Mouse (Mus musculus) urinary bladder, postnatal 4 days (tissue): ENCODE data around the gene Nav3.
A peak's percentile ranks its signal among the peaks of the same experiment; 100 is the strongest.

Source experiments
- DNase-seq, 2 experiments: peaks; one replicate each; pipeline ENCODE4 v3.0.0; 2021 to 2022; ENCODE audit warnings: low spot score in 2 of 2

Nav3 gene

DNA sequence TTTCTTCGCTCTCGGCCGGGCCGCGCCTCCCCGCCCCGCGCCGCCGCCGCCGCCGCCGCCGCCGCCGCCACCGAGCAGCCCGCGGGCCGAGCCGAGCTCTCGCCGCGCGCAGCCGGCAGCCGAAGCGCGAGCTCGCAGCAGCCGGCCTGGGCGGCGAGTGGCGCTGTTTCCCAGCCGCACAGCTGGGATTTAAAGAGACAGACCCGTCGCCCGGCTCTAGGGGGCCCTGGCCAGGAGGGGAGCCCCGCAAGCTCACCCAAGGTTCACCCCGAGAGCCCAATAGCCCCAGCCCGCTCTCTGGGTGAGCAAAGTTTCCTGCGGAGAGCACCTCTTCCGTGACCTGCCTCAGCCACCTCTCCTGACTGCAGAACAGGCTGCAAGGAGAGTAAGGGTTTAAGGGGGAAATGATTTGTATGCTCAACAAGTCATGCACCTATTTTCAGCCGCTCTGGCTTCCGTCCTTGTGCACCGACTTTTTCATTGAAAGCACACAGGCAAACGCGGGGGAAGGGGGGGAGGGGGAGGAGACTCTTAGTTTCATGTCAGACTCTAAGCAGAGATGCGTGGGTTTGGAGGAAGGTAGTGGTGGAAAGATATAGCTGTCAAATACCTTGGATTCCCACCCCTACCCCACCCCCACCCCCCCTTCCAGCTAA, at the start of gene Nav3:
Nav3 (minus strand) TSS at position 367 of the 656 bp plus-strand sequence.
- peak; percentile 40 to 60 for DNase-seq

DNA sequence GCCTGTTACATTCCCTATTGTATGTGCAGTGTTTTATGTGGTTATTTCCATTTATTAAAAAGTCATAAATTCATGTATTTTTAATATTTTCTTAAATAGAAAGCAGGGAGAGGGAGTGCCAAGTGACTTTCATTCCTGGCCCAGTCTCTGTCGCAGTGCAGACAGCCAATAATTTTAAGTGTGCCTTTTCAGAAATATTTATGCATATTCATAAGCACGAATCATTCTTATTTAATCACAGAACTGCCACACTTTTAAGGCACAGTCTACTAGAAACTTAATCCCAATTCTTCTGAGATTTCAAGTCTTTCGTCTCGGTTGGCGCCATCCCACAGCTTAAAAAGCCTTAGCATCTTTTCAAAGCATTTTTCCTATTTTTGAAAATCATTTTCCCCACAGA, 29.3 kb upstream of the Nav3 start:
- no peak for DNase-seq

DNA sequence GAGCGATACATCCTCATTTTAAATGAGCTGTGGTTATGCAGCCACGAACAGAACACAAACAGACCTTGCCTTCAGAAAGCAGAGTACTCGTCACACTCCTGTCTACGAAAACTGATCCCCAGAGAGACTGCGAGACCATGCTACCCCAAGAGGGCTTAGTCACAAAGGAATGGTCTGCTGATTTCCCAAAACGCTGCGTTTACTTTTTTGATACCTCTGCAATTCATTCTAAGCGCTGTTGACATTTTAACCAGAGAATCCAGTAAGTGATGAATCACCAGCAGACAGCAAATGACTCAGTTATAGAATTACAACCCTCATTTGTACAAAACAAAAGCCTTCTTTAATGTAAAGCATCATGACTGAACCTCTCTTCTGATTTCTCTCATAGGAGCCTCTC, 28.8 kb upstream of the Nav3 start:
- no peak for DNase-seq

DNA sequence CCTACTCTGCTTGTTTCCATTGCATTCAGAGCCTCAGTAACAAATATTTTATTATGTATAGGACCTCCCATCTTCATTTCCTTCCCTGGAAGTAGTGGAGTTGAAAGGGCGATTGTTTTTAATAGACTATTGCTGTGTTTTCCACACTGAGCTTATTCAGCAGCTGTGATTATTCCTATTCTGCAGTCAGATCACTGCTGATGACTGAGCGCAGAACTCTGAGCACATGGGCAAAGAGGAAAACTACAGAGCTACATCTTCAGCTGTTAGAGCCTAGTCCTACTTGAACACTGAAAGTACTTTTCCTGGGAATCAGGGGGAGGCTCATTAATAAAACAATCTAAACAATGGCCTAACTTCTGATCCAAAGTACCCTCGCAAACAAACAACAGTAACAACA, 23.2 kb upstream of the Nav3 start:
- DNase-seq: no peak

DNA sequence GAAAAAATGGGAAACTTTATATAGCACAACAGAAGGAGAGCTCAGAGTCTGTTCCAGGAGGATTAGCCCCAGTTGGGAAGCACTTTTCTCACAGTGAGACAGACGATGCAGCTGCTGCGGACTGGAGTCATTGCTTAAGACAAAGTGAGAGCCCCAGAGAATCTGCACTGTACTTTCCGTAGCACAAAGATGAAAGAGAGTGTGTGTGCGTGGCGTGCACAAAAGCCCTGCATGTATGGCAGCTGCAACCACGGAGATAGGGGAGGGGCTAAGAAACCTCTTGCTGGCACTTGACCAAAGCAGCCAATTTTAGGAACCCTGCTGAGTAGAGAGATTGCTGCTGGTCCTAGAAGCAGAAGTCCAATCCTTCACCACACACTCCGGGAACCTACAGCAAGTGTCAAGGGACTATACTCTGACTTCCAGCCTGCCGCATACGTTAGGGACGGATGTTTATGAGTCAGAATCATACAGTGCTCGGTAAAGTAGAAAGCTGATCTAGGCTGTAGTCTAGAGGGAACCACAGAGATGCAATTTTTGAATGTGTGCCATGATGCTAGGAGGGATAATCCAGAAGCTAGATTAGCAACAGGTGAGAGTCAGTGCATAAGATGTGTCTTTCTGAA, 21.8 kb upstream of the Nav3 start:
- DNase-seq: no peak

DNA sequence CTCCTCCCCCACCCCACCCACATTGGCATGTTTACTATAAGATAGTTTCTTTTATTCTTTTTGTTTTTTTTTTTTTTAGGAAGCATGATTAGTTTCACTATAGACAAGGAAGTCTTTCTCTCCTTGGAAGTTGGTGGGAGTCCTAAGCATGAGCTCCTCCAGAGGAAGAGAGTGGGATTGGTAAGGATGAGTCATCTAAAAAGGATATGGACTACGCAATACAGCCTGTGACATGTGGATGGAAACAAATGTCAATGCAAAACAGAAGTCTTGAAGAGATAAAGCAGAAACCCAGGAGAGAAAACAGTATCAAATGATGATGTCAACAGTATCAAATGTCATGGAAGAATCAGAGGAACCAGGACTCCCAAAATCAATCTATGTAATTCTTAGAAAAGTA, 18.1 kb upstream of the Nav3 start:
- no peak for DNase-seq

DNA sequence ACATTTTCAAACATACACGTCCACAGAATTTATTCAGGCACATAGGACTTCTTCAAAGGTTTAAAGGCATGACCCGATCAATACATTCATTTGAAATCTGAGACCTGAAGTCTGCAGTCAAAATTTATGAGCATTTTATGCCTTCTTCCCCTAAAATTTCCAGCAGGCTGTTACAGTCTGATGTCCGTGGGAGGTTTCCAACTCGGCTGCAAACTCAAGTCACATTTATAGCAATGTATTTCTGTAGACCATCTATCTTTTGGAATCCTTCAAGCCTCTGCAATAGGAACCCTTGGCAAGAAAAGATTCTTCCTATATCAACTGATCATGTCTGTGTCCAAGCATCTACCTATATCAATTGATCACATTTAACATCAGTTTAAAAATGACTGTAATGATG, 13.4 kb upstream of the Nav3 start:
- DNase-seq: no peak

DNA sequence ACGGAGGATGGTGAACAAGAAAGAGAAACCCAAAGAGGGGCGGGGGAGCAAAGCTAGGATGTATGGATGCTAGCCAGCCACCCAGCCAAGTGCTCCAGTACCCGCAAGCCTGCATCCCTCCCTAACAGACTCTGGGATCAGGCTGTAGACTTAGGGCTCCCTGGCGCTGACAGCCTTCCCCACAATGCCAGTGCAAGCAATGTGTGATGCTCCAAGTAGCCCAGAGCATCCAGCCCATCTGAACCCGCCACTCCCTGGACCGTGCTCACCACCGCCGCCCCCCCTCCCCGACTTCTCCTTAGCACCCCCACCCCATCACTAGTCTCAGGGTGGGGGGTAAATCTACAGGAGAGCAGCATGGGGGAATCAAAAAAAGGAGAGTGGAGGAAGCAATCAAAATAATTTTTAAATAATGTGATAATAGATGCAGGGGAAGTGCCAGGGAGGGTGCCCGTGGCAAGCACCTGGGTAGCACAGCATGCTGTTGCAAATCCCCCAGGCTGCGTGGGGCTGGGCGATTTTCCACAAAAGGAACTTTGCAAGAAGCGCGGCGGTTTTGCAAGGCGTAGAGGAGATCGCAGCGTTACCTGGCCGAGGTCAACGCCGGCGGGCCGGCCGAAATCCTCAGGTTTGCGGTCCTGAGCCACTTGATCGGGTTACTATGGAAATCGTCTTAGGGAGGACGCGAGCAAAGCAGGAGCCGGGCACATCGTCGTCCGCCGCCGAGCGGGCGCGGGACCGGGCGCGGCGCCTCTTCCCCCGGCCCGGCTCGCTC, 754 bp downstream of the Nav3 start:
- DNase-seq: peak in 1 of 2 experiments; percentile 60

DNA sequence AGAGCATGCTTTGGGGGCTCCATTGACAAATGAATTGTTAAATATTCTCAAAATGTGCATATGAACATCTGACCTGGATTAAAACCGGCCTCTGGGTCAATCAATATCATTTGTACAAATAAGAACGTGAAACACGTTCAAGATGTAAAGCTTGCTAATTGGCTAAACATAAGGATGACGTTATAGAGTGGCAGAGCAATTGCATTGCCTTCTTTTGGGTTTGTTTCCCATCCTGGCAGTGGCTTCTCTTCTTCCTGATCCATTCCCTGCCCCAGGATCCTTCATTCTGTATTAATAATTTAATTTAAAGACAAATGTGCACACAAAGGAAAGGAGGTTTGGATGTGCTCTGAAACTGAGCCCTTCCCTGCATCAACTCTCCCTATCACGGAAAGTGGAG, 2.4 kb downstream of the Nav3 start:
- DNase-seq: no peak

DNA sequence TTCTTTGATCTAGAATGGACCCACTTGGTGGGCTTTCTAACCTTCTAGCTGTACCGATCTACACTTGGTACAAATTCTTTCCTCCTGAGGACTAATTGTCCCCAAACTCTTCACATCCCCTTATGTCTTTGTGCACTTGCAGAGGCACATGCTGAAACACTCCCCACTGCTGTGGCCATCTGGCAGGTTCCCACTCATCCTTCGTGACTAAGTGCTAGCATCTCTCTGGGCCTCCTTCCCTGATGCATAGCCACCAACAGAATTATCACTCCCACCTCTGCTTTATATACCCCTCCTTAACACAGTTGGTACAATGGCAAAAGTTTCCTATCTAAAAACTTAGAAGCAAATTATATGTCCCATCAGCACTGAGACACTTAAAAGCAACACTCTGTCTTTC, 15.6 kb downstream of the Nav3 start:
- no peak for DNase-seq

DNA sequence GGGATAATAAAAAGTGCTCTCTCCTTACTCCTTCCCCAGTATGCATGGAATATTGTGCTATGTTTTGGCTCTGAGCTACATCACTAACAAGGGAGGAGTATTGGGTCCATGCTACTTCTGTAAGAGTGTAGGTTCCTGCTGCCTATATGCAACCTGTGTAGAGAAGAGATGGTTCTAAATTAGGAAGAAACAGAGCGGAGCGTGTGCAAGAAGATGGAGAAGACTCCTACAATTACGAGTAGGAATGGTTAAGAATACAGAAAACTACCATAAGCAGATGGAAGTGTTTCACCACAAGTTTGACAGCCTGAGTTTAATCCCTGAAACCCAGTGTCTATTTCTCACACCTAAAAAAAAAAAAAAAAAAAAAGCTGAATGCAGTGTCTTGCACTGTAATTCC, 24.9 kb downstream of the Nav3 start:
- DNase-seq: no peak

DNA sequence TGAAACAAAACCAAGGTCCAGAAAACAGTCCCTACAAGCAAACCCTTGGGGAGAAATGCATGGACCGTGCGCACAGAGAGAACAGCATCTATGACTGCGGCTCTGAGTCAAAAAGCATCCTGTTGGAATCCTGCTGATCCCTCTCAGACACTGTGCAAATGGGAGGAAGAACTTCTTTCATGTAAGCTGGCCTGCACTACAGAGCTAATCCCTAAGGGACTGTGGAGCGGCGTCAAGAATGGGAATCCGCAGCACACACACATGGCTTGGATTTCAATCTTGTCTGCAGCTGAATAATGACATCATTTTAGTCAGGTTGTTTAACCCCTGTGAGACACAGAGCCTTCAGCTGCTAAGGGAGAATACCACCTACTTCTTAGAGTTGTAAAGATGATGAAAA, 26.4 kb downstream of the Nav3 start:
- no peak for DNase-seq

DNA sequence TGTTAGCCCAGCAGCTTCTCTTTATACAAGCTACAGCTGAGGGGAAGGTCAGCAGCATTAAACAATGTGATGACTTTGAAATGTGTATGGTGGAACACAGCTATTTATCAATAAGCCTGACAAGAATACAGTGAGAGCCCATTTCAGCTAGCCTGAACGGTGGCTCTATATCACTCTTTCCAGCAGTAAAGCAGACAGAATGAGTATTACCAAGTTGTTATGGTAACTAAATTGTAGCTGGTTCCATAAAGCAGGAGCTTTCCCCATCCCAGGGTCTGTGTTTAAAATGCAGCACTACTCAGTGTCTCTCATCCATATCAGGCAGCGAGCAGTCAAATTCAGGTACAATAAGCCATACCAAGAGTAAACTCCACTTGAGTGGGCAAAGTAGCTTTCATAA, 27.0 kb downstream of the Nav3 start:
- no peak for DNase-seq

DNA sequence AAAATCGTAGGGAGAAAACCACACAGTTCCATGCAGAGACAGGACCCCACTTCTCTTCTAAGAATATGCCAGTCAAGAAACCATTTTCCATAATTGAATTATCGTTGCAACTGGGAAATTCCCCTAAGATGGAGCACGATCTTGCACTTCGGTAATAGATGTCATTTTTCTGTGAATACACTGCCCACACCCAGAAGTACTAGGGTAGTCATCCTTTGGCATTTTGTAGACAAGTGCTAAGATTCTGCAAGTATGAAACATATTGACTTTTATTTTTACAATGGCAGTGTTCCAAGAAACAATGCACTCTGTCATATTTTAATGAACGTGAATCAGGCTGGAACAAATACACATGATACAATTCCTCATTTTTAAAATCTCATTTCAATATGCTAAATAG, 34.5 kb downstream of the Nav3 start:
- no peak for DNase-seq

DNA sequence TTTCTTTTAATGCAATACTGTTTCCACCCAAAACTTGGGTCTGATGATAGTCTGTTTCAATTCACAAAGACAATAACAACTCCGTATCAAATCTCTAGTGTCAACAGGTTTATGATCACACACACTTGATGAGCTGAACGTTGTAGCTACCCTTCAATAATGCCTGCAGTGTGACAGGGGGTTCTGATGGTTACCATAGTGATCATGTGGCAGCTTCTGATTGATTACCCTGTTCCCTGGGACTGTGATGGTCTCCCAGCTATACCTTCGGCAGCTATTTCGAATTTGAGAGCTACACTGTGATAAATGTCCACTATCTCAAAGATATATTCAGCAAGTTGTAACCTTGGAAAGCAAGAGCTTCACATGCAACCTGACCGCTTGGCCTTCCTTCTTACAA, 39.0 kb downstream of the Nav3 start:
- no peak for DNase-seq

DNA sequence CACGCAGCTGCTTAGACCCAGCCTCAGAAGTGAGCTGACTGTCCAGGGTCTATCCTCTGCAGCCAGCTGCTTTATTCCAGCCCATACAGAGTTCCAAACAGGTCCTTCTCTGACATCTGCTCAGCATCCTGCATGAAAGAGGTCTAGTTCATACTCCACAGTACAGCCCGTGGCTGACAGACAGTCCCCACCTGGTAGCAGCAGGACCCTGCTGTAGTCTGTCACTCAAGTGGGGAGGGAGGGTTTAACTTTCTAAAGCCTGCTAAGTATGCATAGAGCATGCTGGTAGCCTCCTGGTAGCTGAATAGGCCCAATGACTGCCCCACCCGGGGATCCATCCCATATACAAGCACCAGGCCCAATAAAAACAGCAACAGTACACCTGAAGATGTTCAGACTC, 40.4 kb downstream of the Nav3 start:
- no peak for DNase-seq

DNA sequence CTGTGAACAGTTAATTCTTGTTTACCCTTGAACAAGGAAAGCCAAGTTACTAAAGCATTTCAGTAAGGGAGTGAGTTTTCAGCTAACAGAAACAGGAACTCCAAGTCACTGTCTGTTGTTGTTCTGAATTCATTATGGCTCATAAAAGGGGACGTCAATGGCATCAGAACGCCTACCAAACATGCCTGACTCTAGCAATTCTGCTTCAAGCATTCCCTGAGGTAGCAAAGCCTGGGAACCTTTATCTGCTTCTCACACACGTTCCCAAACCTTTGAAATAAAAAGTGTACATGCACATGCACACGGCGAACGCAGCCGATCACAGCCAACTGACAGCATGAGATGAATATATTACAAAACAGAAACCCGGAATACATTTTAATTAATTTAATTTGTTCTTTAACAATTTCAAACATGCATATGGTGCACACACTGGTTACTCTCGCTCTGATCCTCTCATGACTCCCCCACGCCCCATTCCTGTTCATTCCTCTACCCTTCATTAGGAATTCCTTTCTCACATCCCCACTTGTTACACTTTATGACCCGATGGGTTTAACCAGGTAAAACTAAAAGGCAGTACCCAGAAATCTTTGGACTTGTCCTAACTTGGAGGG, 42.6 kb downstream of the Nav3 start:
- DNase-seq: no peak

DNA sequence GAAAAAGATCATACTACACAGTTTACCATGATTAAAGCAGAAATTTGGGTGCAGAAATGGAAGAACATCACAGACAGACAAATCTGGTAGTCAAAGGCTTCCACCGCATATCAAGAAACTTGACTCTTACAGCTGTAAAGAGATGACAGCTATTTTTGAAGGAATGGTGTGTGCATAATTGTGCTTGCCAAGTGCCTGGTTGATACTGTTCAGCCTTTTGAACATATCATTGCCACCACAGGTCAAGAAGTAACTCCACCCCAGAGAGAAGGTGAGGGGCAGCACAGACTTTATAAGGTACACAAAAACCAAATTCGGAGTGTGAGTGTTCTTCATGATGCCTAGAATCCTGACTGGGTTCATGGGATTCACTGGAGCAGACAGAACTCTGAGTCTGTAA, 53.1 kb downstream of the Nav3 start:
- DNase-seq: no peak

DNA sequence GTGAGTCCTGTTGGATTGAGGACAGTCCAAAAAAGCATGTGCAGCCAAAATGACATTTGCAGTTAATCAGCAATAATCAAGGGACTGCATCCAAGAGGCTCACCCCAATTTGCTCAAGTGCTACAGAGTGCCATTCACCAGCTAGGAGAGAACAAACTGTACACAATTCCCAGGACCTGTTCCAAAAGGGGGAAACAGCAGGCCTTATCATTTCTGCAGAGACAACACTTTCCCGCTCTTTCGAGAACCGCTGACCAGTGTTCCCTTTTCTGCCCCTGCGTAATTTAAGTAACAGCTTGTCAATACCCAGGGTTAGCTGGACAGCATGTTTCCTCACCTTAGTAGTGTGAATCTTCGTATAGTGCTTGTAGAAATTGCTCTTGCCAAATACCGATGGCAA, 55.4 kb downstream of the Nav3 start:
- DNase-seq: no peak

DNA sequence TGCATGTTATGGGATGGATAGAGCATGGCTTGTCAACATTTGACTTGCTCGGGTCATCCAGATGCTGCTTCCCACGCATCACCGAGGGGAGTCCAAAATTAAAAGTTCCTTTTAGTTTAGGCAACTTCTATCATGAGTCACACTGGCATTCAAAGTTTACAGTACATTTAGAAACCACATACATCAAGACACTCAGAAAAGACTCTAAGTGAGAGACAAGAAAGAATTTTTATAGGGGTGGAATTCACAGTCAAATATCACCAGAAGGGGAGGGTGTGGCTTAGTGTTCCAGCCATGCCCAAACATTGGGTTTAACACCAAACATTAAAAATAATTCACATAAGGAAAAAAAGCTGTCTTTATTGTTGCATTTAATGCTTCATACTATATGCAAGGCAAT, 57.4 kb downstream of the Nav3 start:
- no peak for DNase-seq

DNA sequence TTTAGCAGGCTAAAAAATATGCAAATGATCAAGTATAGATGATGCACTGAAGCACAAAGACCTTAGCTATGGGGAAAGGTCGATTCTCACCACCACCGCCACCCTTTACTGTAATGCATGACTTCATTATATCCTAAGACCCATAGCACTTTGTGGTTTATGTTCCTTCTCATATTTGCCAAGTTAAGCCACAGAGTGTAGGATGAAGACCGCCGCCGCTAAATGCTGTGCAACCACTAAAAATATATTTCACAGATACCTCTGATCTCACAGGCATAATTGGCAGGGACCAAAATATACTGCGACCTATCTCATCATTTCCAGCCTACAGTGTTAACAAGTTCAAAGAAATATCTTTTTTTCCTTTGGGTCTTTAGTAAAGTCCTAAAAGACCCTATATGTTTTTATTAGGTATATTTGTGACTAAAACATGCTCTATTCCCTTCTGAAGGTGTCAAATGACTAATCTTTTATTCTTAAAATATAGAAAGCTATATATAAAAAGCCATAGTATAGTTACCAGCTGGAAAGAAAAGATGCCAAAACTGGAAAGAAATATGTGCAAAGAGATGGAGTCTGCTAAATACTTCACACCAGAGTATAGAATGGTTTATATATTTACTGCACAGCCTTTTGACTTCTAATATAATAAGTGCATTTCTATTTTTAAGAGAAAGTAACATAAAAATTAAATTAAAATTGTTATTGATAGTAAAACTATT, 69.4 kb downstream of the Nav3 start:
- no peak for DNase-seq
